Mouse (Mus musculus) C2C12 (cell line): ENCODE data around the gene Zfp777. TPM values are rescaled to one million over a fixed set of nuclear protein-coding genes. Genes with fewer than 3 reads are reported as not detected.
A peak's percentile ranks its signal among the peaks of the same experiment; 100 is the strongest.

Experiments used
- H3K27me3 ChIP-seq: one replicate; pipeline ENCODE4 v1.6.1; 2011; ENCODE audit not compliant: control insufficient read depth, insufficient read depth, insufficient read length
- H3K36me3 ChIP-seq: one replicate; pipeline ENCODE4 v1.6.1; 2011; ENCODE audit not compliant: control insufficient read depth, insufficient read depth
- H3K4me3 ChIP-seq: one replicate; pipeline ENCODE4 v1.5.1; 2011; ENCODE audit warnings: mild to moderate bottlenecking, control low read depth; ENCODE audit not compliant: poor library complexity, insufficient read depth, severe bottlenecking
- H3K79me2 ChIP-seq: one replicate; pipeline ENCODE4 v1.6.1; 2011; ENCODE audit not compliant: control insufficient read depth, insufficient read depth
- H3K79me3 ChIP-seq: one replicate; pipeline ENCODE4 v1.6.1; 2011; ENCODE audit warnings: low read depth, control low read depth
- H3ac ChIP-seq: one replicate; pipeline ENCODE3; 2011; ENCODE audit warnings: low read depth; ENCODE audit not compliant: control insufficient read depth, insufficient read length
- CEBPB ChIP-seq: IDR thresholded peaks from one replicate; pipeline ENCODE4 v1.6.1; 2011; ENCODE audit warnings: low read depth, mild to moderate bottlenecking, control low read depth, moderate library complexity
- CTCF ChIP-seq: IDR thresholded peaks from one replicate; pipeline ENCODE4 v1.5.1; 2011; ENCODE audit not compliant: control insufficient read depth, insufficient read depth, insufficient read length
- FOSL1 ChIP-seq: IDR thresholded peaks from one replicate; pipeline ENCODE4 v1.8.0; 2011; ENCODE audit warnings: mild to moderate bottlenecking, low read length; ENCODE audit not compliant: poor library complexity, insufficient read depth, severe bottlenecking
- MAX ChIP-seq: IDR thresholded peaks from one replicate; pipeline ENCODE4 v1.6.1; 2011; ENCODE audit warnings: mild to moderate bottlenecking, control low read depth
- MYOD1 ChIP-seq: IDR thresholded peaks from one replicate; pipeline ENCODE4 v1.6.1; 2011; ENCODE audit warnings: low read depth; ENCODE audit not compliant: control insufficient read depth, insufficient read length
- MYOG ChIP-seq: IDR thresholded peaks from one replicate; pipeline ENCODE4 v1.6.1; 2011; ENCODE audit not compliant: control insufficient read depth, insufficient read length; ENCODE audit errors: extremely low read depth
- USF1 ChIP-seq: IDR thresholded peaks from one replicate; pipeline ENCODE4 v1.6.1; 2011; ENCODE audit warnings: low read depth, mild to moderate bottlenecking, control low read depth, moderate library complexity
- long read RNA-seq, 2 experiments: library from polyadenylated mRNA; unstranded; transcript quantifications; one replicate each; pipeline ENCODE4 v2.0.0; 2019 to 2020
- polyA plus RNA-seq: library from polyadenylated mRNA; unstranded; fragments of >200 nt; fragmentation: generic; extraction: Trizol; gene quantifications from one replicate; pipeline ENCODE4 v1.2.1, GENCODE M21; 2012; ENCODE audit warnings: missing spikeins

The Zfp777 gene
- 18.4 TPM for polyA plus RNA-seq
- long read RNA-seq, experiment 1, partial matches to known transcripts: 2 of 3 reads
- long read RNA-seq, experiment 1, other reads (novel, unspliced or antisense): 1 of 3 reads
- long read RNA-seq, experiment 2, transcript Zfp777-201 (6 exons, 3,184 nt): major isoform, 20 of 40 reads
- long read RNA-seq, experiment 2, partial matches to known transcripts: 2 of 40 reads
- long read RNA-seq, experiment 2, other reads (novel, unspliced or antisense): 16 of 40 reads

DNA sequence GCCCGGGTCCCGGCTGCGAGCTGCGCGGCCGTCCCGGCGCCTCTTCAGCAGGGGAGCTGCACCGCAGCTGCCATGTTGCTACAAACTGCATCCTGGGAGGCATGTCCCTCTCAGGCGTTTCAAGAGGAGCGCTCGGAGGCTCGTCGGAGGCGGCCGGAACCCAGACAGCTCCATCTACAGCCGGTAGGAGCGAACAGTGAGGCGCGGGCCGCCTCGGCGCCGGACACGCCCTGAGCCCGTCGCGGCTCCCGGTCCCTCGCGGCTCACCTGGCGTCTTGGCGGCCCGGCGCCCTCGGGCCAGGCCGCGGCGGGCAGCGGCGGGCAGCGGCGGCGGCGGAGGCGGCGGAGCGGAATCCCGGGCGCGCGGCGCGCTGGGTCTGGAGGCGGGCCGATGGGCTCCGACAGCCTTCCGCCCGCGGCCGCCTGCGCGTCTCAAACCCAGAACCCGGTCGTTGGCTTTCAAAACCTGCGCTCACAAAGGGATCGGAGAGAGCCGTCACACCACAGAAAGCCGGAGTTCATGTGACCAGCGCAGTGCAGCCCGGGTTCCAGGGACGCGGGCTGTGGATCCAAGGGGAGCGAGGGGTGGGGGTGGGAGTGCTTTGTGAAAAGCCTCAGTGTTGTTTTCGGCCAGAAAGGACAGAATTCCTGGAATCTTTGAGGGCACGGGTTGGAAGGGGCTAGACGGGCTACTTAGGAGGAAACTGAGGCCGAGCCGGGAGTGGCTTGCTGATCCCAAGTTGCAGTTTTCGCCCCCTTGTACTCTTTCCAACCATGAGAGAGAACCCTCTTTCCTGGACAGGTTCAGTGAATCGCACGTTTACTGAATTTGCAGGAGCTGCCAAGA is at the start of gene Zfp777:
Gene Zfp777, minus strand, starts transcription at position 486 of the 847 bp plus-strand sequence.
- peak within 1 kb of the TSS; percentile 95 for H3ac ChIP-seq
- peaks cover 28% of the 10 kb centered on the region for H3K79me3 ChIP-seq
- H3K79me2 ChIP-seq: peaks cover 28% of the 10 kb centered on the region
- no peak for TF ChIP-seq MYOG
- TF ChIP-seq USF1: no peak
- TF ChIP-seq CTCF: peak; percentile 46
- no peak for TF ChIP-seq CEBPB
- TF ChIP-seq MAX: peak; percentile 29
- H3K36me3 ChIP-seq: peaks cover 15% of the 10 kb centered on the region
- peak within 1 kb of the TSS; percentile 53 for H3K4me3 ChIP-seq
- no peaks in the 10 kb centered on the region for H3K27me3 ChIP-seq

GRCm38 (mm10) chr6:48086957-48087715 is 38.4 kb upstream of the Zfp777 start:
- peaks cover 22% of the 10 kb centered on the region for H3K79me2 ChIP-seq
- no peak overlapping the region for H3ac ChIP-seq
- H3K36me3 ChIP-seq: peaks cover 17% of the 10 kb centered on the region
- H3K27me3 ChIP-seq: no peaks in the 10 kb centered on the region
- H3K79me3 ChIP-seq: peaks cover 13% of the 10 kb centered on the region
- no peak for TF ChIP-seq USF1
- TF ChIP-seq FOSL1: no peak
- TF ChIP-seq MAX: no peak
- TF ChIP-seq MYOD1: no peak
- no peak for TF ChIP-seq CEBPB
- no peak for TF ChIP-seq CTCF
- TF ChIP-seq MYOG: no peak
- no peak overlapping the region for H3K4me3 ChIP-seq

- H3K79me2 ChIP-seq: peaks cover 22% of the 10 kb centered on the region
- H3K36me3 ChIP-seq: peaks cover 23% of the 10 kb centered on the region
- TF ChIP-seq CTCF (peak; percentile 99), MYOD1 (no peak), MYOG (no peak), MAX (no peak), CEBPB (no peak), FOSL1 (no peak), USF1 (no peak)
- H3K4me3 ChIP-seq: peak within 1 kb of the TSS; percentile 64
- H3ac ChIP-seq: peak within 1 kb of the TSS; percentile 81
- H3K79me3 ChIP-seq: peaks cover 13% of the 10 kb centered on the region
- H3K27me3 ChIP-seq: no peaks in the 10 kb centered on the region
These were observed 37.8 kb upstream of the Zfp777 start, which contains the start of gene Zfp746 for GRCm38 (mm10) chr6:48086471-48086878. Zfp746 (minus strand) TSS chr6:48086593.

DNA sequence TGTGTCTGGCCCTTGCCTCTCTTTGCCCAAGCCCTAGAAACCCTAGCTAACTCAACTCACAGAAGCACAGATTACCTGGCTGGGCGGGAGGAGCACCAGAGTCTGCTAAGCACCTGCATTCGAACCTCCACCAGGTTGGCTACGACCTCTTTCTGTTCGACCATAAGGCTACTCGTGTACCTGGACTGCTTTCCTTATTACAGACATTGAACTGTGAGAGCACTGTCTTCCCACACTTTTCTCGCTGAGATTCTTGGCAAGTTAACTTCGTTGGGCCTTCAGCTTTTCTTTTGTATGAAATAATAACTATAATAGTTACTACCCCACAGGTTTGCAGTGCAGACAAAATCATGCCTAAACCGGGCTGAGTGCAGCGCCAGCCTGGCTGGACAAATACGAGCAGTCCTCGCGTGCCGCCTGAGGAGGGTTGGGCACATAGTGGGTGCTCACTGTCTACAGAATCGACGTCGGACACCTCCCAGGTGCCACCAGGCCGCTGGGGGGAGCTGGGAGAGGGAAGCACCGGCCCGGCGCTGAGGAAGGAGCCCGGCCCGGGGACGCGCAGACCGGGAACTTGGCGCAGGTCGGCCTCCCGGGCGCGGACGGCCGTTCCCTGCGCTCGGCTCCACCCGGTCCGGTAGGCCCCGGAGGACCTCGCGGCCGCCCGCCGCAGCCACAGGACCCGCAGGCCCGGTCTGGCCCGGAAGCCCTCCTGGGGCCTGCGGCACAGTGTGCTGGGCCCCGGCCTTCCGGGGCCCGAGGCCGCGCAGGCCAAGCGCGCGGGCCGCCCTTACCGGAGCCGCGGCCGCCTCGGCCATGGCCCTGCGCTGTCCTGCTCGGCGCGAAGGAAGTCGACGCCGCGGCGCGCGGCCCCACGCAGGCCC is 37.1 kb upstream of the Zfp777 start:
- Histone ChIP-seq H3K36me3 (peaks cover 30% of the 10 kb centered on the region), H3K79me2 (peaks cover 22% of the 10 kb centered on the region), H3K4me3 (peak overlapping the region; percentile 64), H3K79me3 (peaks cover 13% of the 10 kb centered on the region), H3ac (peak overlapping the region; percentile 81), H3K27me3 (no peaks in the 10 kb centered on the region)
- TF ChIP-seq CTCF: no peak
- TF ChIP-seq MYOD1: no peak
- TF ChIP-seq MAX: no peak
- no peak for TF ChIP-seq CEBPB
- no peak for TF ChIP-seq USF1
- TF ChIP-seq FOSL1: no peak
- no peak for TF ChIP-seq MYOG

GRCm38 (mm10) chr6:48083733-48084191 is 35.1 kb upstream of the Zfp777 start:
- Histone ChIP-seq H3K27me3 (no peaks in the 10 kb centered on the region), H3K4me3 (no peak overlapping the region), H3ac (no peak overlapping the region), H3K79me3 (peaks cover 13% of the 10 kb centered on the region), H3K79me2 (peaks cover 22% of the 10 kb centered on the region), H3K36me3 (peaks cover 47% of the 10 kb centered on the region)
- TF ChIP-seq MYOG (no peak), CTCF (no peak), FOSL1 (no peak), MYOD1 (no peak), MAX (no peak), CEBPB (no peak), USF1 (no peak)
